Mouse (Mus musculus): ENCODE measurements around the gene Mtor. TPM values are rescaled to one million over a fixed set of nuclear protein-coding genes. Genes with fewer than 3 reads are reported as not detected.
A peak's percentile ranks its signal among the peaks of the same experiment; 100 is the strongest.

Mtor gene
- total RNA-seq, 2 experiments from 2014 or later: 87.2 to 89.3 TPM

GRCm38 (mm10) chr4:148435106-148435505, 13.3 kb upstream of the Mtor start:
- intact Hi-C loops (cut with DNase I): loop anchor here (2.0 to 5.0 kb wide), 2 partner anchors 148 to 264 kb away; partner anchors contain the start of gene Disp3

DNA sequence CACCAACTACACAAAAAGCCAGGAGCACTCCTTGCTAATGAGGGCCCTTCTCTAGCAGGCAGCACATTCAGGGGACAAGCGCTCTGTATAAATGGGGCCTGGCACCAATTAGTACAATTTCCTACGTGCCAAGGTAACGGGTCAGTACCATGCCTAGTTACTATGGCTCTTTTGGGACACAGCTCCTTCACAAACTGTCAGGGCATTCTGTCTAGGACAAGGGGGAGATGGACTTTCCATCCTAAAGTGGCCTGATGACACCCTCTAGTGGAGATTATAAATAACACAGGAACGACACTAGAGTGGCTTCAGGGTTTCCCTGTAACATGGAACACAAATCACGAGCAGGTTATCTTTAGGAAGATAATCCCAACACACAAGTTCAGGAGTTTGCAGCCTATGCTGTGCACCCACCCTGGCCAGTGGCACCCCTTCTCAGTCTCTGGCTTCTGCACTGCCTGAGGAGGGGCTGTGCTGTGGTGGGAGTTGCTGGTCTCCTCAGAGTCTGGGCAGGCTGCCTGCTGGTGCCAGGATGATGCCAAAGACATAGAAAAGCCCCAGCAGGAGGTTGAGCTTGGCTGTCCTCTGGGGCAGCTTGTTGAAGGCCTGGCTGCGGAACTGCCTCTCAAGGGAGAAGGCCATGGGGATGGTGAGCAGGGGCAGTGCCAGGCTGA, 12.6 kb upstream of the Mtor start:
- intact Hi-C loops (cut with DNase I): loop anchor here (2.0 to 5.0 kb wide), 2 partner anchors 148 to 265 kb away; partner anchors contain the start of gene Disp3
- peak; percentile 63 to 65 for DNase-seq (ENCODE audit: low spot score in 2 of 2)

More at GRCm38 (mm10) chr4:148435106-148435505, 13.3 kb upstream of the Mtor start:
- no peak for DNase-seq (ENCODE audit: low spot score in 2 of 2)

- no peak for DNase-seq (ENCODE audit: low spot score in 2 of 2)
- intact Hi-C loops (cut with DNase I): no loop called here
Observed at GRCm38 (mm10) chr4:148441931-148442330, 6.5 kb upstream of the Mtor start.

GRCm38 (mm10) chr4:148442598-148442997, 5.8 kb upstream of the Mtor start:
- DNase-seq (ENCODE audit: low spot score in 2 of 2): no peak
- intact Hi-C loops (cut with DNase I): no loop called here

DNA sequence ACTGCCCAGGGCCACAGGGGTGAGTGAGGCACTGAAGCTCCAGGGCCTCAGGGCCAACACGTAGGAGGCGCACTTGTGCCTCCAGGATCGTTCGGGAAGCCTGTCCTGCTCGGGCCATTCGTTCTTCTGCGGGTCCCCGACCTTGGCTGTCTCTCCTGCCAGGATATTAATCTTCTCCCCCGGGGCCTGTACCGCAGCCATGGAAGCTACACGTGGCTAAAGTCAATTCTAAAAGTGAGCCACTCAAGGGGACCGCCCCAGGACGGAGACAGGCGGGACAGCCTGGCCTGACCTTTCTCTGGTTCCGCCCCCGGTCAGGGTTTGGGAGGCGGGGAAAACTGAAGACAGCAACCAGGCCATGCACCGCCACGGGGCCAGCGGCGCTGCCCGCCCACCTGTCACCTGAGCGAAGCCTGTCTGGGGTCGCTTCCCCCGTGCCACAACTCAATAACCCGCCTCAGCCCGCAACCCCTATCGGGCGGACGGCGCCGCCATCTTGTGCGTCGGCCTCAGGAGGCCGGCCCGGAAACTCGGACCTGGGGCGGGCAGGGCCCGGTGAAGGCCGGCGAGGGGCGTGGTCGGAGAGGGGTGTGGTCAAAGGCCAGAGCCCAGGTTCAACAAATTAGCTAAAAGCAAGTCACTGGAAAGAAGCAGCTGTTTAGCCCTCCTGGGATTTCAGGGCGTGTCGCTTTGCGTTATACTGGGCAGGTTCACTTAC, 4.0 kb upstream of the Mtor start, which contains the start of gene Ubiad1:
Ubiad1 (minus strand) TSS at position 522 of the 718 bp plus-strand sequence.
- DNase-seq (ENCODE audit: low spot score in 2 of 2): peak; percentile 58 to 74
- intact Hi-C loops (cut with DNase I): no loop called here

DNA sequence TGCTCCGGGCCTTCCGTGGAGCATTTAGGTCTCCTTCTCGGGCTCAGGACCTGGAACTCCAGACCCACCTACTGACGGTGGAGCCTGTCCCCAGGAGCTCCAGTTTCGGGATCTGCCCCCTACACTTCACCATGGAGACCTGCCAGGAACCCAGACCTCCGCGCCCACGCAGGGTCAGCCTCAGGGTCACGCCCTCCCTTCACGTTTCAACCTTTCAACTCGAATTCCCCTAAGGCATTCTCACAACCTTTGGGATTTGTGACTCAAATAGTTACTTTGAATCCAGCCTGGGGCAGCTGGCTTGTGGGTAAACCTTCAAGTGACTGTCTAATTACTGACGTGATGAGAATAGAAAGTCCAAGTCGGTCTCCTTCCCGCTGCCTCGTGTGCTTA, 438 bp downstream of the Mtor start:
- peak; percentile 36 to 42 for DNase-seq (ENCODE audit: low spot score in 2 of 2)

DNA sequence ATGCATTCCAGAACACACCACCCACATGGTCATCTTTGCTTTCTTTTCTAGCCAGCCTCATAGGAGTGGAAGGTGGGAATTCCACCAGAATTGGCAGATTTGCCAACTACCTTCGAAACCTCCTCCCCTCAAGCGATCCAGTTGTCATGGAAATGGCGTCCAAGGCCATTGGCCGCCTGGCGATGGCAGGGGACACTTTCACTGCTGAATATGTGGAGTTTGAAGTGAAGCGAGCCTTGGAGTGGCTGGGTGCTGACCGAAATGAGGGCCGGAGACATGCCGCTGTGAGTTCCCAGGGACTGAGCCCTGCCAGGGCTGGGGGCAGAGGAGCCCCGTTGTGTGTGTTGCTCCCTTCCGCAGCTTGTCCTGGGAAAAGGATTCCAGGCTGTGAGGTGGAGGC, 5.3 kb downstream of the Mtor start:
- intact Hi-C loops (cut with DNase I): no loop called here
- DNase-seq (ENCODE audit: low spot score in 2 of 2): no peak

More for the DNA sequence above, 438 bp downstream of the Mtor start:
- intact Hi-C loops (cut with DNase I): no loop called here

DNA sequence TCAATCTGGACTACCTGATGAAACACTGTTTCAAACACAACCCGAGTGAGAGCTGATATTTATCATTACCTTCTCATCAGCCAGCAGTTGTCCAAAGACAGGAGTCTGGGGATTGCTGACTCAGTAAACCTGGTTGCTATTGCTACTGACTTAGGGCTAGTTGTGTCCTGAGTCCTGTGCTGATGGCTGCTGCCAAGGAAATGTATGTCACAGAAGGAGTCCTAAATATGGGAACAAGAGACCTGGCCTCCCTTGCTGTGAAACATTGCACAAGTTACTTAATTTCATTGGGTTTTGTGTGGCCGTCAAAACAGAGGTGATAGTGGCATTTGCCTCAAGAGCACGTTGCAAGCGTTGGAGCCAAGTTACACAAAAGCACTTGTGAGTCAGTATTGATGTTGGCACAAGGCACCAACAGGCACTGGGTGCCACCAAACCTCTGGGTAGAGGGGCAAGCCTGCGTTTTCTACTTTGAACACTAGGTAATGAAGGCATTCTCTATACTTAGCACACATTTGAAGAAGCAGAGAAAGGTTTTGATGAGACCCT, 7.1 kb downstream of the Mtor start:
- intact Hi-C loops (cut with DNase I): no loop called here

DNA sequence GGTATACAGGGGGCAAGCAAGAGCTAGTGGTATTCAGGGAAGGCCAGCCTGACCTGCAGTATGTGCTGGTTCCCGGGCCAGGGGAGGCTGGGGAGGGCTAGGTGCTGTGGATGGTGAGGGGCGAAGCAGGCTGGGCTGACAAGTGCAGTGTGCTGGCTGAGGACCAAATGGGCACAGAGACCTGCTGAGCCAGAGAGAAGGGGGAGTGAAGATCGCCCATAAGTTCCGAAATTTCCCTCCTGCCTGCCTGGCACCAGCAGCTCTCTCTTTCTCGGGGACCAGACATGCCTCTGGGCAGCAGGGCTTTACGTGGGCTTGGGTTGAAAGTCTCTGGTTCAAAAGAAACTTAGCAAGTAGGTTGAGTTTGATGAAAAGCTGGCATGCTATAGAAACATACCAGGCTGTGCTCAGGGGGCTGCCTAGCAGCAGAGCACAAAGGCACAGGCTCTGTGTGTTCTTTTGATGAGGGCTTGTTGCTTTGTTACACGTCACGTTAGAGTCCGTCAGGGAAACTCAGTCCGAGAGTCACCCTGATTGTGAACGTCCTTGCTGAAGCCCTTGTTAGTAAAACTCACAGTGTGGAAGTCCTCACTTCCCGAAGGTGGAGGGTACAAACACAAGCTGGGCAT, 12.4 kb downstream of the Mtor start:
- DNase-seq (ENCODE audit: low spot score in 2 of 2): peak in 1 of 2 experiments; percentile 25

More for the DNA sequence above, 7.1 kb downstream of the Mtor start:
- no peak for DNase-seq (ENCODE audit: low spot score in 2 of 2)

DNA sequence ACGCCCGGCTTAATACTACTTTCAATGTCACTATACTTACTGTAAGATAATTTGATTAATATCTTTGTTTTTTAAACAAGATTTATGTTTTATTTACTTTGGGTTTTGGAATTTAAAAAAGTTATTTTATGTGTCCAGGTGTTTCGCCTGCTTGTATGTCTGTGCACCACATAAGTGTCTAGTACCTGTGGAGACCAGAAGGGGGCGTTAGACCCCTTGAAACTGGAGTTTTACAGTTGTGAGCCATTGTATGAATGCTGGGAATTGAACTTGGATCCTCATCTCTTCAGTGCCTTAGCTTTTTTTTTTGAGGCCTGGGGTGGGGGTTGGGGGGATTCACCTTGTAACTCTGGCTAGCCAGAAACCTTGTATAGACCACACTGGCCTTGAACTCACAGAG, 13.4 kb downstream of the Mtor start:
- intact Hi-C loops (cut with DNase I): no loop called here
- no peak for DNase-seq (ENCODE audit: low spot score in 2 of 2)

More for the DNA sequence above, 12.4 kb downstream of the Mtor start:
- intact Hi-C loops (cut with DNase I): no loop called here

- no peak for DNase-seq (ENCODE audit: low spot score in 2 of 2)
- intact Hi-C loops (cut with DNase I): no loop called here
Observed at GRCm38 (mm10) chr4:148462717-148463116, 14.3 kb downstream of the Mtor start.

DNA sequence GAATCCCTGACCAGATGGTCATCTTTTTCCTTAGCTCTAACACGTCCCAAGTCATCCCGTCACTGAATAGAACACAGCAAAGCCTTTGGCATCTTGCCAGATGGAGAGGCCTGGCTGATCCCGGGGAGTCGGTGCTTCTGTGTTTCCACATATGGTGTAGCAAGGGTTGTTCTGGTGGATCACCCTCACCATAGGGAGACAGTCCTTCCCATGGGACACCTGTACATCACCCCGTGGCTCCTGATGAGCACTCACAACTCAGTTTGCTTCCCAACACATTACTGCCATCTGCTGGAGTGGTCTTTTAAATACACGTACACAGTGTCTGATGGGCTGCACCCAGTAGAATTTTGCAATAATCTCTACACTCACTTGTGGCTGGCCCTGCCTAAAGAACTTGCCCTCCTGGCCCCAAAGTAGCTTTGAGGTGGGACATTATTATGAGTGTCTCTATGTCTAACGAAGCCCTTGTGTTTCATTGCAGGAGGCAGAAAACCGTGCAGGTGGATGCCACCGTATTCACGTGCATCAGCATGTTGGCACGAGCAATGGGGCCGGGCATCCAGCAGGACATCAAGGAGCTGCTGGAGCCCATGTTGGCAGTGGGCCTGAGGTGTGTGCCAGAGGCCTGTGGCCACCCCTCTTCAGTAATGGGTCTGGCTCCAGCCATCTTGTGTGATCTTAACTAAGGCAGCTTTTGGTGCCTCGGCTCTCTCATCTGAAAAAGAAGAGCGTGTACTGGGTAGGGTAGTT, 15.0 kb downstream of the Mtor start:
- intact Hi-C loops (cut with DNase I): no loop called here
- peak; percentile 50 to 59 for DNase-seq (ENCODE audit: low spot score in 2 of 2)

- intact Hi-C loops (cut with DNase I): no loop called here
- DNase-seq (ENCODE audit: low spot score in 2 of 2): no peak
Observed at GRCm38 (mm10) chr4:148464301-148464700, 15.9 kb downstream of the Mtor start.

GRCm38 (mm10) chr4:148464869-148465268, 16.5 kb downstream of the Mtor start:
- DNase-seq (ENCODE audit: low spot score in 2 of 2): no peak
- intact Hi-C loops (cut with DNase I): no loop called here

GRCm38 (mm10) chr4:148466511-148467079, 18.2 kb downstream of the Mtor start:
- DNase-seq (ENCODE audit: low spot score in 2 of 2): no peak
- intact Hi-C loops (cut with DNase I): no loop called here

GRCm38 (mm10) chr4:148468396-148468795, 20.0 kb downstream of the Mtor start:
- intact Hi-C loops (cut with DNase I): no loop called here
- DNase-seq (ENCODE audit: low spot score in 2 of 2): no peak

GRCm38 (mm10) chr4:148469487-148470252, 21.3 kb downstream of the Mtor start:
- intact Hi-C loops (cut with DNase I): no loop called here
- DNase-seq (ENCODE audit: low spot score in 2 of 2): no peak

DNA sequence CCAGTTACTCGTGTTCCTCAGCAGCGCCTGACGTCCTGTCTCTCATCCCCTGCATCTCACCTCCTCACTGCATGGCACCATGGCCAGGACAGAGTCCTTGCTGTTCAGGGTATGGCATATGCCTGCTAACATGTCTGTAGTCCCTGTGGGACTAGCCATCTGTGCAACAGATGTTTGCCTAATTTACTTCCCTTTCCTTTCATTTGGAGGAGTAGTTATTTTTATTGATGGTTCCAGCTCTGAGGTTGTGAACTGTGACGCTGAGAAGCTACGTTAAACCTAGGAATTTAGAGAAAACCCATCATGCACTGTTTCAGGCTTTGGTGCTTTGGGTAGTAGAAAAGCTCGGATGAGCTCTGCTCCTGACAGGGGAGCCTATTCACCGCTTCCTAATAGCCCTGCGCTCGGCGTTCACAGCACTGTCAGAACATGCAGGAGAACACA, 23.0 kb downstream of the Mtor start:
- intact Hi-C loops (cut with DNase I): no loop called here

More for the DNA sequence above, 23.0 kb downstream of the Mtor start:
- no peak for DNase-seq (ENCODE audit: low spot score in 2 of 2)

Measured in left cerebral cortex, postnatal 14 days (tissue).